Mouse (Mus musculus) embryonic facial prominence, embryonic 12.5 days (tissue): ENCODE measurements around the gene Arsa. TPM values are rescaled to one million over a fixed set of nuclear protein-coding genes. Genes with fewer than 3 reads are reported as not detected.
"Not testable (repeated sequence)": the region's sequence is repeated elsewhere in the genome, so short reads cannot be mapped to it uniquely, and the experiment has no call there.

ENCODE experiments used
- ATAC-seq: fragments of 200-750 bp; cut with Nextera tagmentation; 2 replicates; pipeline ENCODE4 v1.8.0; 2017; ENCODE audit not compliant: insufficient number of reproducible peaks, insufficient read depth, low FRiP score, low TSS enrichment
- H3K27ac ChIP-seq: fragments of 300-500 bp; sonication (generic); 2 replicates; pipeline ENCODE4 v1.5.1; 2016; ENCODE audit warnings: mild to moderate bottlenecking
- H3K27me3 ChIP-seq: fragments of 300-500 bp; sonication (generic); 2 replicates; pipeline ENCODE4 v1.6.1; 2016; ENCODE audit warnings: mild to moderate bottlenecking, moderate library complexity
- H3K36me3 ChIP-seq: fragments of 300-500 bp; sonication (generic); 2 replicates; pipeline ENCODE4 v1.6.1; 2016; ENCODE audit warnings: mild to moderate bottlenecking
- H3K4me1 ChIP-seq: fragments of 300-500 bp; sonication (generic); 2 replicates; pipeline ENCODE4 v1.6.1; 2016
- H3K4me2 ChIP-seq: fragments of 300-500 bp; sonication (generic); replicated peaks from 2 replicates; pipeline ENCODE4 v1.6.1; 2016; ENCODE audit warnings: mild to moderate bottlenecking, moderate library complexity
- H3K4me3 ChIP-seq: fragments of 300-500 bp; sonication (generic); 2 replicates; pipeline ENCODE4 v1.5.1; 2016; ENCODE audit warnings: mild to moderate bottlenecking
- H3K9ac ChIP-seq: fragments of 300-500 bp; sonication (generic); 2 replicates; pipeline ENCODE4 v1.6.1; 2016; ENCODE audit warnings: mild to moderate bottlenecking, moderate library complexity
- H3K9me3 ChIP-seq: fragments of 300-500 bp; sonication (generic); 2 replicates; pipeline ENCODE4 v1.6.1; 2016; ENCODE audit warnings: mild to moderate bottlenecking, moderate library complexity
- WGBS: fragments of 180-500 bp; shearing (Covaris S2); methylation state at CpG from one replicate; pipeline ENCODE4 v1.1.7; 2016; 5-methylcytosine and 5-hydroxymethylcytosine counted together
- polyA plus RNA-seq: library from polyadenylated mRNA; unstranded; fragments of >200 nt; fragmentation: Nextera tagmentation; extraction: Ambion mirVana; gene quantifications from 2 replicates; pipeline ENCODE4 v1.2.1, GENCODE M21; 2016

Arsa gene
- polyA plus RNA-seq, 1 experiment from 2014 or later: 18.2 TPM

DNA sequence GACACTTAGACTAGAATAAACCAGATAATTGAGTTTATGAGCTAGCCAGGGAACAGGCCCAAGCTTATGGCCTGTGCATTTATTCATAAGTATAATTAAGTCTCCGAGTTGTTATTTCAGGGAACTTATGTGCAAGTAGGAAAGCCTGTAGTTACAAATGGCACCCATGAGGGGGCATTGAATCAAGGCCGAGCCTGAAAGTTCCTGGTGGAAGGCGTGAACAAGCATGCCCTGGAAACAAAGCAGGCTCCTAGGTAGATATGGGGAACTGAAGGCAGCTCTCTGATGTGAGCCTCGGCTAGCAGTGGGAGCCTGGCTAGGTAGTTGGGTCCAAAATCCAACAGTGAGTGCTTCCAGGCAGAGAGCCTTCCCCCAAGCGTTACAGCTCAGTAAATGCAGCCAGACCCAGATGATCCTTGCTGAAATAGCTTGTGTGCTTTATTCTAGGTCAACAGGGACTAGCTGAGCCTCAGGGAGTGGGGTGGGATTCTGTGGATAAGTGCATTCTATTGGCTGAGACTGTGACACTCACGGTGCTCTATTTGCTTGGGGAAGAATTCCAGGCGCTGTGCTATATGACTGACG, 34.6 kb downstream of the Arsa start:
- H3K27me3 ChIP-seq: no peaks in the 10 kb centered on the region
- no peak overlapping the region for H3K9ac ChIP-seq
- H3K27ac ChIP-seq: no peak overlapping the region
- no peaks in the 10 kb centered on the region for H3K36me3 ChIP-seq
- no peak overlapping the region for H3K4me2 ChIP-seq
- no peak for ATAC-seq
- H3K9me3 ChIP-seq: no peaks in the 10 kb centered on the region
- no peak overlapping the region for H3K4me3 ChIP-seq
- H3K4me1 ChIP-seq: no peaks in the 10 kb centered on the region
- 46% methylated on average over 8 of the region's 8 CpGs for WGBS

GRCm38 (mm10) chr15:89435878-89436277, 41.3 kb downstream of the Arsa start:
- Histone ChIP-seq H3K27ac (no peak overlapping the region), H3K4me2 (no peak overlapping the region), H3K4me1 (no peaks in the 10 kb centered on the region), H3K27me3 (no peaks in the 10 kb centered on the region), H3K9ac (no peak overlapping the region), H3K36me3 (no peaks in the 10 kb centered on the region), H3K4me3 (no peak overlapping the region), H3K9me3 (no peaks in the 10 kb centered on the region)
- no peak for ATAC-seq
- WGBS: 85% methylated on average over 5 of the region's 5 CpGs

- no peak for ATAC-seq
- Histone ChIP-seq H3K27ac (no peak overlapping the region), H3K4me1 (0 out of 2 replicates have a peak, but pooled peaks cover 3% of the 10 kb centered on the region), H3K9ac (no peak overlapping the region), H3K36me3 (no peaks in the 10 kb centered on the region), H3K4me3 (no peak overlapping the region), H3K9me3 (no peaks in the 10 kb centered on the region), H3K4me2 (no peak overlapping the region), H3K27me3 (no peaks in the 10 kb centered on the region)
- WGBS: 59% methylated on average over 3 of the region's 3 CpGs
These were observed 43.1 kb downstream of the Arsa start for GRCm38 (mm10) chr15:89434136-89434535.

GRCm38 (mm10) chr15:89432946-89433345, 44.3 kb downstream of the Arsa start:
- Histone ChIP-seq H3K27ac (no peak overlapping the region), H3K27me3 (no peaks in the 10 kb centered on the region)
- WGBS: 73% methylated on average over 4 of the region's 4 CpGs

GRCm38 (mm10) chr15:89431806-89432205, 45.4 kb downstream of the Arsa start:
- Histone ChIP-seq H3K9me3 (no peaks in the 10 kb centered on the region), H3K4me3 (no peak overlapping the region), H3K27ac (no peak overlapping the region), H3K9ac (no peak overlapping the region), H3K4me2 (no peak overlapping the region), H3K27me3 (no peaks in the 10 kb centered on the region), H3K36me3 (peaks cover 8% of the 10 kb centered on the region; the same call in 1 of the 2 replicates), H3K4me1 (peaks cover 9% of the 10 kb centered on the region)
- WGBS: 92% methylated on average over 6 of the region's 6 CpGs
- ATAC-seq: no peak

More at GRCm38 (mm10) chr15:89432946-89433345, 44.3 kb downstream of the Arsa start:
- H3K9ac ChIP-seq: no peak overlapping the region
- no peaks in the 10 kb centered on the region for H3K9me3 ChIP-seq
- no peak overlapping the region for H3K4me2 ChIP-seq
- no peak overlapping the region for H3K4me3 ChIP-seq
- peaks cover 9% of the 10 kb centered on the region for H3K4me1 ChIP-seq
- H3K36me3 ChIP-seq: no peaks in the 10 kb centered on the region
- no peak for ATAC-seq

DNA sequence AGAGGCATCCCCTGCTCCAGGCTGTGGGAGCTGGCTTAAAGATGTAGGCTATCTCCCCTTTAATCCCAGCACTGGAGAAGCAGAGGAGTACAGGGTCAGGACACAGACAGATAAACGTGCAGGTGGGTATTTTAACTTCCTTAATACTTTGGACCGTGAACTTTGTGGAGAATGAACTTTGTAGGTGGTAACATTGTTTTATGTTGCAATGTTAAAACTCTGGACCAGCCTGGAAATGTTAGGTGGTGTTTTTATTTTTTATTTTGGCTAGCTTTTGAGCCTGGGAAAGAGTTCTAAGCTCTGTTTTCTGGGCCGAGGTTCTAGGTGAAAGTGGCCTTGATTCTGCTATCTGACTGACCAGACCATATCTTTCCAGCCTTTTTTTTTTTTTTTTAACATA, 46.0 kb downstream of the Arsa start:
- 91% methylated on average over 3 of the region's 3 CpGs for WGBS
- H3K36me3 ChIP-seq: peaks cover 14% of the 10 kb centered on the region
- ATAC-seq: no peak

GRCm38 (mm10) chr15:89430771-89431170, 46.5 kb downstream of the Arsa start:
- 85% methylated on average over 9 of the region's 9 CpGs for WGBS
- peaks cover 19% of the 10 kb centered on the region for H3K36me3 ChIP-seq
- peaks cover 12% of the 10 kb centered on the region for H3K4me1 ChIP-seq
- not testable (repeated sequence) for H3K4me3 ChIP-seq, ATAC-seq, H3K27ac ChIP-seq, H3K9me3 ChIP-seq, H3K27me3 ChIP-seq, H3K4me2 ChIP-seq, H3K9ac ChIP-seq

More for the DNA sequence above, 46.0 kb downstream of the Arsa start:
- no peaks in the 10 kb centered on the region for H3K9me3 ChIP-seq
- H3K27me3 ChIP-seq: no peaks in the 10 kb centered on the region
- H3K27ac ChIP-seq: no peak overlapping the region
- H3K4me3 ChIP-seq: no peak overlapping the region
- no peak overlapping the region for H3K4me2 ChIP-seq
- H3K4me1 ChIP-seq: peaks cover 9% of the 10 kb centered on the region
- H3K9ac ChIP-seq: no peak overlapping the region

DNA sequence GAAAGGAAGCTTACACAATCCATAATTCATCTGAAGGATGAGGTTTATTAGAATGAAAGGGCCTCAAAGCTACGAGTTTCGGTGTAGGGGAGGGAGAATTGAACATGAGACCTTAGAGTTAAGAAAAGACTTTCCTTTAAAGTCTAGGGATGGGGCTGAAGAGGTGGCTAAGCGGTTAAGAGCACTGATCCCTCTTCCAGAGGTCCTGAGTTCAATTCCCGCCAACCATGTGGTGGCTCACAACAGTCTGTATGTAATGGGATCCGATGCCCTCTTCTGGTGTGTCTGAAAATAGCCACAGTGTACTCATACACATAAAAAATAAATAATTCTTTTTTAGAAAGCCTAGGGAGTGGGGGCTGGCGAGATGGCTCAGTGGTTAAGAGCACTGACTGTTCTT, 46.9 kb downstream of the Arsa start:
- Histone ChIP-seq H3K27ac (peak overlapping the region; percentile 93), H3K36me3 (peaks cover 19% of the 10 kb centered on the region), H3K27me3 (0 out of 2 replicates have a peak, but pooled peaks cover 2% of the 10 kb centered on the region), H3K9me3 (no peaks in the 10 kb centered on the region), H3K9ac (peak overlapping the region; percentile 79), H3K4me3 (peak overlapping the region; percentile 67), H3K4me2 (peak overlapping the region; percentile 84), H3K4me1 (peaks cover 16% of the 10 kb centered on the region)
- ATAC-seq: no peak
- WGBS: 49% methylated on average over 6 of the region's 6 CpGs

DNA sequence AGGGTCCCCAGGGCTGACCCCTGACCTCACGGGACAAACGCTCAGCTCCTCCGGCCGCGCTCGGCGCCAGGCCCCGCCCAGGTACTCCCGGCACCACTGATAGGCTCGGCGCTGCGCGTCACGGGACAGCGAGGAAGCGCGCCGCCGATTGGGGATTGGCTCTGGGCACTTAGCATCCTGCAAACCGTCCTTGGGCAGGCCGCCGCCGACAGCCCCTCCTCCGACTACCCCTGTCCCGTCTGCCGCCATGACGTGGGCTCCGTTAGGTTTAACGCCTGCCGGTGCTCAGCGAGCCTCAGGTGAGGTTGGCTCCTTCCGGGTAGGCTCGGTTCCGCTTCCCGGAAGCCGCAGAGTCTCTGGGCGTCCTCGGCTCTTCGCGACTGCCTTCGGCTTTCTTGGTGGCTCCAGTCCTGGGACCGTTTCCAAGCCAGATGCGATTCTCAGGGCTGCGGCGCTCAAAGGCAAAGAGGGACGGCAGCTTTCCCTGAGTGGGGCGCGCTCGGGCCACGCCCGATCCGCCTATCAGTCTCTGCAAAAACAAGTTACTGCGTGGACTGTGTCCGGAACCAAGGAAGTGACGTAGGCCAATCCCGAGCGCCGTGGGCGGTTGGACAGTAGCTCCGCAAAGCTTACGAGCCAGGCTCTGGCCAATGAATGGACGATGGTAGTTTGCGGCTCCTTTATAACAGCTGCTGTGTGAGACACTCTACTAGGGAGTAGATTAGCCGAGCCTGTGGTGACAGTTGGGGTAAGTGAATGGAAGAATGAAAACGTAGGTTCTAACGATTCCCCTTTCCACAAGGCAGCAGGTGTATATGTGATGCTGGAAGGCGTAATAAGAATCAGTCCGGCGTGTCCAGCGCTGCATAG, 47.6 kb downstream of the Arsa start, which contains the start of the genes C730034F03Rik, Gm44502 and Chkb:
TSS of gene C730034F03Rik (plus strand) at position 238 of the 870 bp plus-strand sequence.
TSS of gene Gm44502 (minus strand) at position 345 of the 870 bp plus-strand sequence.
TSS of gene Chkb (minus strand) at position 557 of the 870 bp plus-strand sequence.
- Histone ChIP-seq H3K36me3 (peaks cover 19% of the 10 kb centered on the region), H3K27me3 (0 out of 2 replicates have a peak, but pooled peaks cover 2% of the 10 kb centered on the region), H3K9me3 (no peaks in the 10 kb centered on the region), H3K9ac (peak within 1 kb of the TSS; percentile 79), H3K4me2 (peak within 1 kb of the TSS; percentile 84), H3K27ac (peak within 1 kb of the TSS; percentile 93), H3K4me1 (peaks cover 16% of the 10 kb centered on the region), H3K4me3 (peak within 1 kb of the TSS; percentile 67)
- WGBS: under 1% methylated on average over 70 of the region's 70 CpGs
- ATAC-seq: peak; percentile 89

DNA sequence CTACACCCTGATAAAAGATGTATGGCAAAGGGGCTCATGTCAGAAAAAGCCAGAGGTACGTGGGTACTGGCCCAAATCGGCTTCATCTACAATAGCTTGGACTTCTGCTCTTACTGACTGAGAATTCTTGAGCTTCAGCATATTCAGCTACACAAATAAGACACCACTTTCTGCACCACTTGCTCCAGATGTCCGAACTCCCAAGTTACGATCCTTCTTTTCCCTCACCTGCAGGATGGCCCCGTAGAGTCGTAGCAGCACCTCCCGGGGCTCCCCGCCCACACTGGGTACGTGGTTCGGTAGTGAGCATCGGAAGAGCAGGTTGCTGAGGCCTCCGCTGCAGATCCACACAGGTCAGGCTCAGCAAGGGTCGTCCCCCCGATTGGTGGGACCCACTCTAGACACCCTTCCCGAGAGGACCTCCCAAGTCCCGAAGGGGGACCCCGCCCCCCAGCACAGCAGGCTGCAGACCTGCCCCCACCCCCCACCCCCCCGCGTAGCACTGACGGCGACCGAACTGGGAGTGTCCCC, 48.3 kb downstream of the Arsa start:
- H3K4me1 ChIP-seq: peaks cover 16% of the 10 kb centered on the region
- H3K9ac ChIP-seq: peak overlapping the region; percentile 79
- H3K4me3 ChIP-seq: peak overlapping the region; percentile 67
- H3K36me3 ChIP-seq: peaks cover 19% of the 10 kb centered on the region
- peak; percentile 42; the same call in 1 of the 2 replicates for ATAC-seq
- H3K27me3 ChIP-seq: 0 out of 2 replicates have a peak, but pooled peaks cover 2% of the 10 kb centered on the region
- H3K9me3 ChIP-seq: no peaks in the 10 kb centered on the region
- peak overlapping the region; percentile 84 for H3K4me2 ChIP-seq
- peak overlapping the region; percentile 93; the same call in 1 of the 2 replicates for H3K27ac ChIP-seq
- 5% methylated on average over 22 of the region's 22 CpGs for WGBS

GRCm38 (mm10) chr15:89428136-89428790, 49.0 kb downstream of the Arsa start:
- peak overlapping the region; percentile 84 for H3K4me2 ChIP-seq
- 0 out of 2 replicates have a peak, but pooled peaks cover 2% of the 10 kb centered on the region for H3K27me3 ChIP-seq
- peaks cover 16% of the 10 kb centered on the region for H3K4me1 ChIP-seq
- WGBS: 81% methylated on average over 19 of the region's 19 CpGs
- no peak for ATAC-seq
- peaks cover 19% of the 10 kb centered on the region for H3K36me3 ChIP-seq
- peak overlapping the region; percentile 67 for H3K4me3 ChIP-seq
- no peaks in the 10 kb centered on the region for H3K9me3 ChIP-seq
- peak overlapping the region; percentile 79 for H3K9ac ChIP-seq
- H3K27ac ChIP-seq: no peak overlapping the region
